Mouse (Mus musculus) heart, postnatal 0 days (tissue): ENCODE measurements around the gene Chdh.

Experiments
- CTCF ChIP-seq: IDR thresholded peaks from 2 replicates; pipeline ENCODE4 v1.5.1; 2016; ENCODE audit warnings: antibody characterized with exemption, control low read depth, low read depth
- EP300 ChIP-seq: IDR thresholded peaks from 2 replicates; pipeline ENCODE4 v1.6.1; 2016; ENCODE audit warnings: antibody characterized with exemption, low read depth

- no peak for TF ChIP-seq CTCF
- TF ChIP-seq EP300 = no peak
Measured at GRCm38 (mm10) chr14:30045239-30045638, 36.4 kb downstream of the Chdh start.
